Mouse (Mus musculus): Measurements from ENCODE around the gene Olfr1408. TPM values are rescaled to one million over a fixed set of nuclear protein-coding genes. Genes with fewer than 3 reads are reported as not detected.

The Olfr1408 gene
- polyA plus RNA-seq (2012; rRNA removed) (not detected in 2 replicates), polyA plus RNA-seq (2014; fragmentation: Nextera tagmentation; extraction: Ambion mirVana) (not detected in 2 replicates)

DNA sequence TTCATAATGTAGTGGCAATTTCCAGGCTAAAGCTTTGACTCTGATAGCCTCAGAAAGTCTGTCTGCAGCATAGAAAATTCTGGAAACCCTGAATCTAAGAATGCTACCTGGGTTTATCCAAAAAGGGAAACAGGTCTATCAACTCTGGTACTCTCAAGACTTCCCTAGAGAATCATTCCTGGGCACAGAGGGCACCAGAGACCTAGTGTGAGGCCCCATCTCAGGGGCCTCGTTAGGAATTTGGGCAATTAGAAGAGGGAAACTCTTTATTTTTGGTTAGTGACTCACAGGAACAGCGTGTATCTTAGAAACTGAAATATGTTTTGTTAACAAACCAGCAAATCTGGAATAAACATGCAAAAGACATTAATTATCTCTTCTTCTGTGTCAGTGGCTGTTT, at the start of gene Olfr1408:
Gene Olfr1408 (minus strand): TSS at position 101 of the 400 bp plus-strand sequence.
- no peak within 1 kb of the TSS for H3K4me3 ChIP-seq (ENCODE audit: insufficient read depth in 1 of 2, low read depth in 2 of 2, low read length in 2 of 2)
- 49% methylated on average over 2 of the region's 2 CpGs for WGBS (ENCODE audit: insufficient replicate concordance)
- H3K4me2 ChIP-seq (ENCODE audit: low read depth), result no peak within 1 kb of the TSS
- no peak within 1 kb of the TSS for H3K9ac ChIP-seq (replicated peaks)
- H3K36me3 ChIP-seq (replicated peaks; ENCODE audit: control insufficient read depth, insufficient read depth, low read depth), result no peaks in the 10 kb centered on the region
- no peak within 1 kb of the TSS for H3K27ac ChIP-seq
- no peak for ATAC-seq (ENCODE audit: insufficient read depth)
- H3K9me3 ChIP-seq (ENCODE audit: control insufficient read depth, low read length), result no peaks in the 10 kb centered on the region
- no peak for DNase-seq (ENCODE audit: low read depth in 3 of 3, low spot score in 3 of 3)
- TF ChIP-seq EP300 (IDR thresholded peaks at IDR 0.05; ENCODE audit: low read depth) (no peak), CTCF (IDR thresholded peaks at IDR 0.05; ENCODE audit: low read depth) (no peak)
- no peaks in the 10 kb centered on the region for H3K27me3 ChIP-seq (ENCODE audit: control insufficient read depth, insufficient read depth, low read length)
- H3K4me1 ChIP-seq (replicated peaks; ENCODE audit: control insufficient read depth in 2 of 2, insufficient read depth in 2 of 2, low read length in 1 of 2), result no peaks in the 10 kb centered on the region

DNA sequence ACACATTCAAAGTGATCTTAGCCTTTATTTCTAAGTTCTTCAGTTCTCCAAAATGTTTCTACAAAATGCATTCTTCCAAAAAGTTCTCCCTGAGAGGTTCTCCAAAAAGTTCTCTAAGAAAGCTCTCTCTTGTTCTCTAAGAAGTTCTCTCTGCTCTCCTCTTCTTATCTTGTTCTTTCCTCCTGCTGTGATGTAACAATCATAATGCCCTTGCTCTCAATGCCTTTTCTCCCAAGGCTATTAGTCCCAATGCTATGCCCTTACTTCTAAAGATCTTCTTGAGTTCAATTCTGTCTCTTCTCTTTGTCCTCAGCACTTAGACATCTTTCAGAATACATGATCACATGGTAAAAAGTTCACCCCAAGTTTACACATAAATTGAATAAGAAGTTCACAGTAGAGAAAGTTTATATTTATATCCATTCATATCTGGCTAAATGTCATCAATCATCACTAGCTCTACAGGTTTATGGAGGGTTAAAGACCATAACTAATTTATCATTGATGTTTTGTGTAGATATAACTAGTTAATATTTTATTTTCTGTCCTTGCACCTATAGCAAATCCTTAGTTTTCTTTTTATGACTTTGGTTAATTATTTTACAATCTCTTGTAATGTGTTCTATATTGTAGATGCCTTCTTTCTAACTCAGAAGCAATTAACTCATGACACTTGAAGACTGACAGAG, 37.1 kb upstream of the Olfr1408 start:
- ATAC-seq (ENCODE audit: insufficient read depth) (no peak), DNase-seq (ENCODE audit: low read depth in 3 of 3, low spot score in 3 of 3) (no peak)
- no peak overlapping the region for H3K9ac ChIP-seq (replicated peaks)
- H3K4me1 ChIP-seq (replicated peaks; ENCODE audit: control insufficient read depth in 2 of 2, insufficient read depth in 2 of 2, low read length in 1 of 2), result no peaks in the 10 kb centered on the region
- H3K36me3 ChIP-seq (replicated peaks; ENCODE audit: control insufficient read depth, insufficient read depth, low read depth), result no peaks in the 10 kb centered on the region
- H3K4me2 ChIP-seq (ENCODE audit: low read depth), result no peak overlapping the region
- TF ChIP-seq EP300 (IDR thresholded peaks at IDR 0.05; ENCODE audit: low read depth) (no peak), CTCF (IDR thresholded peaks at IDR 0.05; ENCODE audit: low read depth) (no peak)
- H3K4me3 ChIP-seq (ENCODE audit: insufficient read depth in 1 of 2, low read depth in 2 of 2, low read length in 2 of 2), result no peak overlapping the region
- H3K9me3 ChIP-seq (ENCODE audit: control insufficient read depth, low read length), result no peaks in the 10 kb centered on the region
- H3K27me3 ChIP-seq (ENCODE audit: control insufficient read depth, insufficient read depth, low read length), result no peaks in the 10 kb centered on the region
- no peak overlapping the region for H3K27ac ChIP-seq

Other genes starting within 250 kb of the Olfr1408 start
- 9.8 and 14.4 TPM in 2 replicates for gene Apcs, start 242.3 kb downstream of the Olfr1408 start, polyA plus RNA-seq (2012; rRNA removed)
- 48.5 and 64.3 TPM in 2 replicates for gene Apcs, start 242.3 kb downstream of the Olfr1408 start, polyA plus RNA-seq (2014; fragmentation: Nextera tagmentation; extraction: Ambion mirVana)
- gene Olfr16, start 187.0 kb downstream of the Olfr1408 start, polyA plus RNA-seq (2012; rRNA removed), result not detected in 2 replicates
- not detected in 2 replicates for gene Olfr16, start 187.0 kb downstream of the Olfr1408 start, polyA plus RNA-seq (2014; fragmentation: Nextera tagmentation; extraction: Ambion mirVana)
- not detected in 2 replicates for gene Olfr1406, start 53.3 kb upstream of the Olfr1408 start, polyA plus RNA-seq (2012; rRNA removed)
- gene Olfr1406, start 53.3 kb upstream of the Olfr1408 start, polyA plus RNA-seq (2014; fragmentation: Nextera tagmentation; extraction: Ambion mirVana), result not detected in 2 replicates
- gene Olfr218, start 60.4 kb upstream of the Olfr1408 start, polyA plus RNA-seq (2012; rRNA removed), result not detected in 2 replicates
- gene Olfr218, start 60.4 kb upstream of the Olfr1408 start, polyA plus RNA-seq (2014; fragmentation: Nextera tagmentation; extraction: Ambion mirVana), result not detected in 2 replicates
- not detected in 2 replicates for gene Olfr1404, start 75.0 kb upstream of the Olfr1408 start, polyA plus RNA-seq (2012; rRNA removed)
- gene Olfr1404, start 75.0 kb upstream of the Olfr1408 start, polyA plus RNA-seq (2014; fragmentation: Nextera tagmentation; extraction: Ambion mirVana), result not detected in 2 replicates
- 0.09 TPM in 1 of 2 replicates, not detected in the other for gene Fcer1a, start 89.8 kb upstream of the Olfr1408 start, polyA plus RNA-seq (2012; rRNA removed)
- gene Fcer1a, start 89.8 kb upstream of the Olfr1408 start, polyA plus RNA-seq (2014; fragmentation: Nextera tagmentation; extraction: Ambion mirVana), result 0.33 TPM in 1 of 2 replicates, not detected in the other
- gene Olfr418, start 128.6 kb upstream of the Olfr1408 start, polyA plus RNA-seq (2012; rRNA removed), result not detected in 2 replicates
- gene Olfr418, start 128.6 kb upstream of the Olfr1408 start, polyA plus RNA-seq (2014; fragmentation: Nextera tagmentation; extraction: Ambion mirVana), result not detected in 2 replicates
- gene Mptx2, start 140.4 kb upstream of the Olfr1408 start, polyA plus RNA-seq (2012; rRNA removed), result not detected in 2 replicates
- gene Mptx2, start 140.4 kb upstream of the Olfr1408 start, polyA plus RNA-seq (2014; fragmentation: Nextera tagmentation; extraction: Ambion mirVana), result not detected in 2 replicates
- 53.0 and 70.6 TPM in 2 replicates for gene Ackr1, start 196.4 kb upstream of the Olfr1408 start, polyA plus RNA-seq (2012; rRNA removed)
- gene Ackr1, start 196.4 kb upstream of the Olfr1408 start, polyA plus RNA-seq (2014; fragmentation: Nextera tagmentation; extraction: Ambion mirVana), result 76.9 and 84.9 TPM in 2 replicates
- 3.2 and 4.4 TPM in 2 replicates for gene Aim2, start 213.5 kb upstream of the Olfr1408 start, polyA plus RNA-seq (2012; rRNA removed)
- 1.7 and 3.3 TPM in 2 replicates for gene Aim2, start 213.5 kb upstream of the Olfr1408 start, polyA plus RNA-seq (2014; fragmentation: Nextera tagmentation; extraction: Ambion mirVana)
- gene Cadm3, start 230.3 kb upstream of the Olfr1408 start, polyA plus RNA-seq (2012; rRNA removed), result 0.42 and 0.44 TPM in 2 replicates
- gene Cadm3, start 230.3 kb upstream of the Olfr1408 start, polyA plus RNA-seq (2014; fragmentation: Nextera tagmentation; extraction: Ambion mirVana), result 0.87 and 0.89 TPM in 2 replicates

Data from liver, embryonic 14.5 days (tissue).